Mouse (Mus musculus): ENCODE data around the gene Klc1.

Gene Klc1

DNA sequence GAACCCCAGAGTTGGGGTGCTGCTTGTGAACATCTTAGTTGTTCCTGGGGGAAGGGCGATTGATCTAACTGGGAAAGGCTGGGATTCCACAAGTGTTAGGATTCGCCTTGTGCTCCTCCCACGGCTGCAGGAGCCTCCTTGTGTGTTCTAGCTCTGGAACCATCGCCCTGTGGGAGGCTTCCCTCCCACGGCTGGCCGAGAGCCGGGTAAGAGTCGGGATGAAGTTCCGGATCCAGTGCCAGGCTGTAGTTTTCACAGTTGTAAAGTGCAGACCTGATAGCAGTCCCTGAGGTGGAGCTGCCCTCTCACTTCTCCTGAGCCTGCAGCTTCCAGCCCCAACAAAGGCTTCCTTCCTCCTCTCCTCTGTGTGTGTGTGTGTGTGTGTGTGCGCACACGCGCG, 57.9 kb downstream of the Klc1 start:
- peak; percentile 58 to 76 for DNase-seq

GRCm38 (mm10) chr12:111816967-111817366, 58.3 kb downstream of the Klc1 start:
- peak in 1 of 2 experiments; percentile 43 for DNase-seq

GRCm38 (mm10) chr12:111817991-111818390, 59.3 kb downstream of the Klc1 start:
- DNase-seq: no peak

DNA sequence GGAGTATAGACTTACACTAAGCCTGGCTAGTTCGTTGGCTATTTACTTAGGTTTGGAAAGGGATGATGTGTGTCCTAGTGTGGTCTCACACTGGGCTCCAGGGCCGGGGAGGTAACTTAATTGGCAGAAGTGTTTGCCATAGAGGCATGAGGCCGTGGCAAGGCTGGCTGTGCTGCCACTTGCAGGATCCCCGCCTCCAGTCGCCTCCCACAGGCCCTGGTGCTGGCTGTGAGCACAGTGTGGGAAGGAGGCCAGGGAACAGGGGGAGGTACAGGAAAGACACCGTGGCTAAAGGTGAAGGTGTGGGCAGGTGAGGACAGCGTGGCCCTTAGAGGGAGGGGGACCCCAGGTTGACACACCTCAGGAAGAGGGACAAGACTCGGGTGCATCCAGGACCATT, 61.3 kb downstream of the Klc1 start:
- peak; percentile 57 to 66 for DNase-seq

GRCm38 (mm10) chr12:111820708-111821107, 62.1 kb downstream of the Klc1 start:
- DNase-seq: no peak

GRCm38 (mm10) chr12:111821931-111822330, 63.3 kb downstream of the Klc1 start:
- DNase-seq: no peak

GRCm38 (mm10) chr12:111827556-111827955, 68.9 kb downstream of the Klc1 start:
- DNase-seq: no peak

DNA sequence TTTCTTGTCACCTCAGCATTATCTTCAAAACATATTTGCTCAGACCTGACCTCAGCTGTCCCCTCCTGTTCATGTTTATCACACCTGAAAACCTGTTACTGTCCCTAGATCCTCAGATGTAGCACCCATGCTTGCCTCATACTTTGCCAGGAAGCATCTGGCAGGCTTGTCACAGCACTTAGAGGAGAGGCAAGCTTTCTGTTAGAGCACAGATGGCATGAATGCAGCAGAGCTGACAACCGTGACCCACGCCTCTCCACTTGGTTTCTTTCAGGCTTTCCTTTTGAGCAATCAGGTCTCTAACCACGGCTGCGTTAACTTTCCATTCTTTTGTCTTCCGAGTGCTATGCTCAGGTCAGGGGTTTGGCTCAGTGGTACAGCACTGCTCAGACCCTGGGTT, 70.8 kb downstream of the Klc1 start:
- no peak for DNase-seq

DNA sequence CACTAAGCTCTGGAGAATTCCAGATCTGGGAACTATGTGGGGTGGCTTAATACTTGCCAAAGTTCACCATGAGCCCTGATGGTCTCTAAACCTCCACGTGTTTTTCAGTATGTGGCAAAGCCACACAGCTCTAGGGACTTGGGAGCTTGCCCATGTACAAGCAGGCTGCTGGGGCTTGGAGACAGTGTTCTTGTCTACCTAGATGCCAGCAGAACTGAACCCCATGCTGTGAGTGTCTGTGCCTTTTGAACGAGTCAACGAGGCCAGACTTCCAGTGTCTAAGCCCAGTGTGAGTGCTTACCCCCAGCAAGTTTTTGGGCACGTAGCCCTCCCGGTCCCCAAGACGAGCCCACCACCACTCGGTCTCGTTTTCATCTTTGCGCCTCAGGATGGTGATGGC, 71.3 kb downstream of the Klc1 start:
- DNase-seq: no peak

GRCm38 (mm10) chr12:111830375-111830774, 71.7 kb downstream of the Klc1 start:
- DNase-seq: no peak

DNA sequence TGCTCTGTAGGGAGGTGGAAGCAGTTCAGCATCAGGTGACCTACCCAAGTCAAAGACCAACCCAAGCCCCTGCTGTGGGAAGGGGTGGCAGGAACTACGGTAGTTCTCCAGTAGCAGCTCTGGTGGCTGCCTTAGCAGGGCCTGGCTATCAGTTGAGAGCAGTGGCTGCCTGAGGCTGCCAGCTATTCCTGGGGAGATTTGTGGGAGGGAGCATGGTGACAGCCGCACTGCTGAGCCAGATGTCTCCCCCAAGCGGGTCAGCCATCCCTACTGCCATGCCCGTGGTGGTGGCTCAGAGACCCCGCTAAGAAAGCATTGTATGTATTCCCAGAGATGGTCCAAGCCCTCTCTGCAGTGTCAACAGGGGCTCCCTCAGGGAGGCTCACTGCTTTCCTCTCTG, 74.0 kb downstream of the Klc1 start:
- DNase-seq: peak in 1 of 2 experiments; percentile 2

GRCm38 (mm10) chr12:111833457-111833856, 74.8 kb downstream of the Klc1 start:
- peak in 1 of 2 experiments; percentile 1 for DNase-seq

- no peak for DNase-seq
These were observed 84.2 kb downstream of the Klc1 start for GRCm38 (mm10) chr12:111842565-111843433.

DNA sequence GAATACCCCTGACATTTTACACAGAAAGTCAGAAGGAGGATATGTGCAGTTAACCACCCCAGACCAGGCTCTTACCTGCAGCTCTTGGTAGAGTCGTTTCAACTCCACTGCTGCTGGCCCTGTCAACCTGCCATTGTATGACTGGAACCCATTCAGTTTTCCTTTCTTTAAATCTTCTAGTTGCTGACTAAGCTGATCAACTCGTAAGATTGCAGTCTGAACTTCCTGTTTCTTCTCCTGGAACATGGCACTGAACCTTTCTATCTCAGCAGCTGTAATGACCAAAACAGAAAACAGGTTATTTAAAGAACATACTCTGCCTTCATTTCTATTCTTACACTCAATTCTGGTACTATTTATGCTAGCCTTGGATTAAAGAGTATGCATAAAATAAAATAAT, 84.8 kb downstream of the Klc1 start:
- DNase-seq: no peak

DNA sequence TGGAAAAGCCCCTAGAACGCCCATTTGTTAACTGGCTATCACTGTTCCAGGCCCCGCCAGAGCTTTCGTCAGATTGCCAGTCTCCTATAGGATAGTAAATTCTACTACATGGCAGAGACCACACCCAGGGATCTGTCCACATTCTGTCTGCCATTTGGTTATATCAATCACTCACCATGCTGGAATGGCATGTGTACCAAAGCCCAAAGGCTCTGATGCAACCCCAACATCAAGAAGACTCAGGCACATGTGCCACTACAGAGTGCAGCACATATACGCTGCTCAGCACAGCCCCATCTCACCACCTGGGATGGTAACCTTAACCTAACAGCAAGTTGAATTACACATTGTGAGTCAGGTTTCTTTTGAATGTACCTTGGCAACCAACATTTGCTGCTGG, 87.3 kb downstream of the Klc1 start:
- DNase-seq: no peak

DNA sequence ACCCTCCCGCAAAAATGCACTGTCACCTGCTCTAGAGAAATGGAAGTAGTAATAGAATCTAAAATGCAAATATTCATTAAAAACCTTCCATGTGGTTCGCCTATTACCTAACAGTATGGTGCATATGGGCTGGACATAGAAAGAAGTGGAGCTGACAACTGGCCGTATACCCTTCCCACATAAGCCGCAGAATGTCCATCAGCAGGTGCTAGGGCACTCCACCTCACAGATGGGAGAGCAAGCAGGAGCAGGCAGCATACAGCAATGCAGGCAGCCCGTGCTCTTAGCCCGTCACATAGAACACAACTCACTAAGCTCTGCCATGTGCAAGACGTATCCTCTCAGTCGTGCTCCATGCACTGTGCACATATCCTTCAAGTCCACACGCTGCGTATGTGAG, 88.2 kb downstream of the Klc1 start:
- no peak for DNase-seq

- no peak for DNase-seq
These were observed 89.7 kb downstream of the Klc1 start for GRCm38 (mm10) chr12:111848300-111848798.

DNA sequence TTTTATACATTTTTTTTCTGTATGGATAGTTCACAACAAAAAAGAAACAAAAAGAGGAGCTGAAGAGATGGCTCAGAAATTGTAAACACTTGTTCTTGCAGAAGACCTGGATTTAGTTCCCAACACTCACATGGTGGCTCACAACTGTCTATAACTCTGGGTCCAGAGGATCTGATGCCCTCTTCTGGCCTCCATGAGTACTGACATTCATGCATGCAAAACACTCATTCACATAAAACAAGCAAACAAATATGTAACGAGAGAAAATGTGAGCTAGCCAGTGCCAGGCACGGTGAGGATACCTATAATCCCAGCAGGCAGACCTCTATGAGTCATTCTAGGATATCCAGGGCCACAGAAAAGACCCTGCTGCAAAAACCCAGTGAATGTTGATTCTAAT, 92.6 kb downstream of the Klc1 start:
- DNase-seq: no peak

GRCm38 (mm10) chr12:111851745-111852144, 93.1 kb downstream of the Klc1 start:
- no peak for DNase-seq

DNA sequence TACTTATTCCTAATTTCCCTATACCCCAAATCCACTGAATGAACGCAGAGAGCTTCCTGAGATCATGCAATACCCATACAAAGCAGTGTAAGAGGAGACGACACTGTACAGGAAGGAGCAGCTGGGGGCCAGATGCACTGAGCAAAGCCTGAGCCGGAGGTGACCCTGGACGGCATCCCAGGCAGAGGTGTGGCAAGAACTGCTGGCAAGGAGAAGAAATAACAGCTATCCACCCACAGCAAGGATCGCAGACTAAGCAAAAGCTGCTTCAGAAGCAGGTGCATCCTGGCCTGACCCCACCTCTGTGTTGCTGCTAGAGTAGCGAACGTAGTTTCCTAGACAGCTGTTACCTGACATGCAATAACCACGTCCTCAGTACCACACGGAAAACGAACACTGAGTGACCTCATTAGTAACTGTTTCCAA, 94.4 kb downstream of the Klc1 start:
- peak; percentile 32 to 46 for DNase-seq

DNA sequence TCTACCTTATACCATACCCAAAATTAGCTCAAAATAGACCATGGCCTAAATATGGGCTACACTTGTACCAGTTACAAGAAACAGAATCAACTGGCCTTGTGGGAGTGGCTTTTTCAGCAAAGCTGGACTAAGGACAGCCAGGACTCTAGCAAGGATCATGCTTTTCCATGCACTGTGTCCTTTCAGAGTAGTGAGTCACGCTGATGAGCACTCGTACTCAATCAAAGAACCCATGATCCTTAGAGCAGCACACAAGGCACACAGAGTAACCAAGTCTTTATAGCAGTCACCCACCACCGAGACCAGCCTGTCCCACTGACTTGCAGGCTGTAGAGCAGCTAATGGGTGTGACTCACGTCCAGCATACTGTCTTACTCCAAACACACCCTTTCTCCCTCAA, 94.9 kb downstream of the Klc1 start:
- no peak for DNase-seq

DNA sequence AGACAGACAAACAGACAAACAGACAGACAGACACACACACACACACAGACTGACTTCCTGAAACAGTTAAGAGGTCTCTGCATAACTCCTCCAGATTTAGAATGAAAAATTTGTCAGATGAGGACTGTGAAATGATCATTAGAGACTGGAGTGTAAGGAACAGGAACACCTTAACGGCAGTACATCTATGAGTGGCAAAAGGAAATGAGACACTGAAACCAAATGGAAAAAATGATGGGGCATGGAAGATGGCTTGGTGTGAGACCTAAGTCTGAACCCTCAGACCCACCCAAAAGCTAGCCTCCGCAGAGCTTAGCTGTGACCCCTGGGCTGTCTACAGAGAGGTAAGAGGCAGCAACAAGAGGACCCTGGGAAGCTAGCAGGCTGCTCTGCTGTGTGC, 96.8 kb downstream of the Klc1 start:
- no peak for DNase-seq

Data from kidney, postnatal 4 days (tissue).